Mouse (Mus musculus) G1E (cell line): ENCODE results near the gene Hpcal1. TPM values are rescaled to one million over a fixed set of nuclear protein-coding genes. Genes with fewer than 3 reads are reported as not detected.
"Not testable (repeated sequence)": the region's sequence is repeated elsewhere in the genome, so short reads cannot be mapped to it uniquely, and the experiment has no call there.

ENCODE experiments used
- ATAC-seq: 2 replicates; pipeline ENCODE4 v1.8.0; 2016; ENCODE audit warnings: mild to moderate bottlenecking; ENCODE audit not compliant: insufficient number of reproducible peaks, poor library complexity, low FRiP score, severe bottlenecking; ENCODE audit errors: extremely low read depth
- DNase-seq: peaks from one replicate; pipeline ENCODE4 v3.0.0; 2012; ENCODE audit warnings: low spot score
- H3K27me3 ChIP-seq: 2 replicates; pipeline ENCODE4 v1.6.1; 2012; ENCODE audit warnings: mild to moderate bottlenecking, low read length, inconsistent platforms; ENCODE audit not compliant: insufficient read depth
- H3K36me3 ChIP-seq: replicated peaks from 2 replicates; pipeline ENCODE3; 2012; ENCODE audit warnings: mild to moderate bottlenecking, inconsistent platforms
- H3K4me1 ChIP-seq: 2 replicates; pipeline ENCODE4 v1.6.1; 2012; ENCODE audit warnings: low read depth, low read length, inconsistent platforms, mixed read lengths; ENCODE audit not compliant: insufficient read depth
- H3K4me3 ChIP-seq: 2 replicates; pipeline ENCODE4 v1.5.1; 2012; ENCODE audit warnings: low read depth, mild to moderate bottlenecking, inconsistent platforms, low read length, moderate library complexity, mixed read lengths
- H3K9me3 ChIP-seq: replicated peaks from 2 replicates; pipeline ENCODE4 v1.6.1; 2012; ENCODE audit warnings: inconsistent platforms
- CTCF ChIP-seq: IDR thresholded peaks from 2 replicates; pipeline ENCODE4 v1.5.1; 2012; ENCODE audit warnings: low read depth, low read length, inconsistent platforms, mixed read lengths
- GATA1 ChIP-seq: IDR thresholded peaks from 2 replicates; pipeline ENCODE4 v1.6.1; 2012; ENCODE audit warnings: borderline replicate concordance, low read length, inconsistent platforms, mixed read lengths
- GATA2 ChIP-seq: IDR thresholded peaks from 2 replicates; pipeline ENCODE4 v1.6.1; 2012; ENCODE audit warnings: low read depth, low read length, inconsistent platforms, borderline replicate concordance
- POLR2AphosphoS5 ChIP-seq: IDR thresholded peaks from 2 replicates; pipeline ENCODE4 v1.6.1; 2012; ENCODE audit warnings: low read depth, low read length, inconsistent platforms; ENCODE audit not compliant: insufficient replicate concordance
- TAL1 ChIP-seq: conservative IDR thresholded peaks from 2 replicates; pipeline ENCODE4 v1.6.1; 2012; ENCODE audit warnings: low read depth, low read length, inconsistent platforms, mixed read lengths
- polyA plus RNA-seq: library from polyadenylated mRNA; stranded (reverse); fragments of >175 nt; gene quantifications from 2 replicates; pipeline ENCODE4 v1.2.3, GENCODE M21; 2012
- total RNA-seq, 2 experiments: library from RNA; stranded (forward) in 1 of 2; stranded (reverse) in 1 of 2; fragments of 200-1000 nt in 1 of 2; fragments of >200 nt in 1 of 2; fragmentation: Nextera tagmentation in 1 of 2; gene quantifications; 2 replicates each; pipeline ENCODE4 v1.2.3; 2014 to 2017

Gene Hpcal1
- total and polyA plus RNA-seq, 3 experiments = not detected

GRCm38 (mm10) chr12:17779093-17779492 lies 88.4 kb downstream of the Hpcal1 start:
- DNase-seq (no peak), ATAC-seq (no peak)
- H3K27me3 ChIP-seq = no peaks in the 10 kb centered on the region
- H3K4me1 ChIP-seq = no peaks in the 10 kb centered on the region
- no peaks in the 10 kb centered on the region for H3K36me3 ChIP-seq
- no peaks in the 10 kb centered on the region for H3K9me3 ChIP-seq
- no peak for TF ChIP-seq POLR2AphosphoS5
- no peak for TF ChIP-seq GATA1
- no peak for TF ChIP-seq GATA2
- no peak for TF ChIP-seq CTCF
- no peak for TF ChIP-seq TAL1
- H3K4me3 ChIP-seq = no peak overlapping the region

- no peak for TF ChIP-seq GATA2
- no peak for TF ChIP-seq POLR2AphosphoS5
- TF ChIP-seq GATA1 = no peak
- TF ChIP-seq TAL1 = no peak
- no peak for TF ChIP-seq CTCF
- DNase-seq = no peak
- H3K27me3 ChIP-seq = no peaks in the 10 kb centered on the region
Measured at GRCm38 (mm10) chr12:17789486-17789885, 98.8 kb downstream of the Hpcal1 start.

GRCm38 (mm10) chr12:17791111-17791510 lies 100.5 kb downstream of the Hpcal1 start:
- DNase-seq (no peak), ATAC-seq (no peak)
- TF ChIP-seq GATA2 (no peak), CTCF (no peak), POLR2AphosphoS5 (no peak), GATA1 (no peak), TAL1 (no peak)
- Histone ChIP-seq H3K9me3 (peaks cover 10% of the 10 kb centered on the region), H3K4me3 (no peak overlapping the region), H3K36me3 (no peaks in the 10 kb centered on the region), H3K4me1 (no peaks in the 10 kb centered on the region), H3K27me3 (no peaks in the 10 kb centered on the region)

More at GRCm38 (mm10) chr12:17789486-17789885, 98.8 kb downstream of the Hpcal1 start:
- no peak for ATAC-seq
- Histone ChIP-seq H3K4me3 (no peak overlapping the region), H3K9me3 (peaks cover 14% of the 10 kb centered on the region), H3K36me3 (no peaks in the 10 kb centered on the region), H3K4me1 (no peaks in the 10 kb centered on the region)

- 0 out of 2 replicates have a peak, but pooled peaks cover 4% of the 10 kb centered on the region for H3K9me3 ChIP-seq
- DNase-seq (no peak), ATAC-seq (no peak)
- no peaks in the 10 kb centered on the region for H3K27me3 ChIP-seq
- no peak for TF ChIP-seq GATA2
- no peak for TF ChIP-seq GATA1
- TF ChIP-seq TAL1 = no peak
- TF ChIP-seq CTCF = no peak
- TF ChIP-seq POLR2AphosphoS5 = no peak
- H3K36me3 ChIP-seq = no peaks in the 10 kb centered on the region
- no peaks in the 10 kb centered on the region for H3K4me1 ChIP-seq
- no peak overlapping the region for H3K4me3 ChIP-seq
Measured at GRCm38 (mm10) chr12:17792756-17793155, 102.1 kb downstream of the Hpcal1 start.

- H3K36me3 ChIP-seq = no peaks in the 10 kb centered on the region
- DNase-seq (no peak), ATAC-seq (no peak)
- no peaks in the 10 kb centered on the region for H3K4me1 ChIP-seq
- no peak overlapping the region for H3K4me3 ChIP-seq
- TF ChIP-seq CTCF = no peak
- no peak for TF ChIP-seq GATA1
- TF ChIP-seq TAL1 = no peak
- TF ChIP-seq POLR2AphosphoS5 = no peak
- no peak for TF ChIP-seq GATA2
- no peaks in the 10 kb centered on the region for H3K27me3 ChIP-seq
- 0 out of 2 replicates have a peak, but pooled peaks cover 2% of the 10 kb centered on the region for H3K9me3 ChIP-seq
Measured at GRCm38 (mm10) chr12:17795660-17796278, 105.1 kb downstream of the Hpcal1 start.

- H3K9me3 ChIP-seq, H3K36me3 ChIP-seq, H3K4me3 ChIP-seq, ATAC-seq, H3K27me3 ChIP-seq, H3K4me1 ChIP-seq, DNase-seq: not testable (repeated sequence)
Measured at GRCm38 (mm10) chr12:17798261-17798660, 107.6 kb downstream of the Hpcal1 start.

GRCm38 (mm10) chr12:17808542-17808941 lies 117.9 kb downstream of the Hpcal1 start:
- ATAC-seq (no peak), DNase-seq (no peak)
- Histone ChIP-seq H3K36me3 (no peaks in the 10 kb centered on the region), H3K9me3 (no peaks in the 10 kb centered on the region), H3K27me3 (no peaks in the 10 kb centered on the region), H3K4me1 (no peaks in the 10 kb centered on the region), H3K4me3 (no peak overlapping the region)
- TF ChIP-seq GATA2 (no peak), TAL1 (no peak), CTCF (no peak), GATA1 (no peak), POLR2AphosphoS5 (no peak)

GRCm38 (mm10) chr12:17835279-17835678 lies 144.6 kb downstream of the Hpcal1 start:
- not testable (repeated sequence) for H3K27me3 ChIP-seq, H3K4me3 ChIP-seq, H3K9me3 ChIP-seq, H3K36me3 ChIP-seq, DNase-seq, ATAC-seq, H3K4me1 ChIP-seq
